Mouse (Mus musculus) subcutaneous adipose tissue, adult 2 months (tissue): ENCODE measurements around the gene Itfg2. TPM values are rescaled to one million over a fixed set of nuclear protein-coding genes. Genes with fewer than 3 reads are reported as not detected.

ENCODE experiments used
- polyA plus RNA-seq: library from polyadenylated mRNA; depleted of rRNA; stranded (reverse); fragments of >200 nt; gene quantifications from 2 replicates; pipeline ENCODE4 v1.2.3, GENCODE M21; 2012; ENCODE audit warnings: low replicate concordance; rRNA removed

The Itfg2 gene
- polyA plus RNA-seq, result 14.2 and 36.2 TPM in 2 replicates

DNA sequence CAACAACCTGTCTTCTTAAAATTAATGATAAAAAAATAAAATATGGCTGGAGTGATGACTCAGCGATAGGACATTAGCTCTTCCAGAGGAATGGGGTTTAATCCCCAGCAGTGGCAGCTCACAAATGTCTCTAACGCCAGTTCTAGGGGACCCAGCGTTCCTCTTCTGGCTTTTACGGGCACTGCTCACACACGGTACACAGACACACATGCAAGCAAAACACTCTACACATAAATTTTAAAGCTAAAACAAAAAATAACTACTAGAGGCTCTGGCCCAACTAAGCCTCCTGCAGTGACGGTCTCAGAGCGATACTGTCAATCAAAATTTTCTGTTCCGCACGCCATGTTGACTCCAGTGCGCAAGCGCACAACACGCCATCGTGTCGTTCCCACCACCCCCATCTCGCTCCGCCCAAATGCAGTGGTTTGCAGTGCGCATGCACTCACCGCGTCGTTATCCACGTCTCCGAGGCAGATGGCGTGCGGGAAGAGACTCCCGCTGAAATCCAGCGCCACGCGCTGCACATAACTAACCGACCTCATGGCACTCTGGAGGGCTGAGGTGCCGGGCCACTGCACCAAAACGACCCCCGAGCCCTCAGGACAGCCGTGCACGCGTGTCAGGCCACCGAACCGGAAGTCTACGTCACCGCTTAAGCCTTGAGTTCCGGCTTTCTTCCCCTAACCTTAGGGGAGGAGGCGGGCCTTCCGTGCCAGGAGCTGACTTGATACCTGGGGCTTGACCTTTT, at the start of gene Itfg2:
Gene Itfg2 (minus strand): TSS at position 663 of the 751 bp plus-strand sequence.

DNA sequence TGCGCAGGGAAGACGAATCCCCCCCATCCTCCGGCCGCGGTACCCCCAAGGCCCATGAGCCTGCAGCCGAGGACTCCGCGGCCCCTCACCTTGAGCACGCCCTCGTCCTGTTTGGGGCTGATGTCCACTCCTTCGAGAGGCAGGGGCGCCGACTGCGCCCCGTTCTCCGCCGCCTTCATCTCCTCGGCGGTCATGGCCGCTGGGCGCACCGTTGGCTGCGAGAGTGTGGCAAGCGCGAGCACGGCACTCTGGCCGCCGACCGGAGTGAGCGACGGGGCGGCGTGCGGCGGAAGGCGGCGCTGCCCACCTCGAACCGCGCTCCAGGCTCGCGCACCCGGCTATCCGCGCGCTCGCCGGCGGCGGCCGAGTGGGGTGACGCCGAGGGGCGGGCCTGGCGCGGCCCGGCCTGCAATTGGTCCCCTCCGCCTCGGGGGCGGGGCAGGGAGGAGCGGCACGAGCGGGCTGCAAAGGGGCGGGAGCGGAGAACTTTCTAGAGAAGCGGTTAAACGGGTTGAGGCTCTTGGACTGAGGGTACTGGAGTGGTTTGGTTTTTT, 13.7 kb upstream of the Itfg2 start, which contains the start of gene Fkbp4:
Gene Fkbp4 (minus strand): TSS at position 361 of the 554 bp plus-strand sequence.

DNA sequence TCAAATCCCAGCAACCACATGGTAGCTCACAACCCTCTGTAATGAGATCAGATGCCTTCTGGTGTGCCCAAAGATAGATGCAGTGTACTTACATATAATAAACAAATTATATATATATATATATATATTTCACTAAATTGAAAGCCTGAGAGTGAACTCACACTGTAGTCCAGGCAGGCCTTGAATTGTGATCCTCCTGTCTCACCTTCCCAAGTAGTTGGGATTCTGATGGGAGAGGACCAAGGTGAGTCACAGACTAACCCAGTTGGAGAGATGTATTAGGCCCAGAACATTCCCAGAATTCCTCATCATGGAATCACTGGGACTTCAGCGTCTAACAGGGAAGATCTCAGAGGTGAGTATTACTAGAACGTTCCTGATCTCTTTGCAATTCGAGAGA, 25.7 kb downstream of the Itfg2 start, which contains the start of gene Nrip2:
Gene Nrip2 (plus strand): TSS at position 301 of the 400 bp plus-strand sequence.

DNA sequence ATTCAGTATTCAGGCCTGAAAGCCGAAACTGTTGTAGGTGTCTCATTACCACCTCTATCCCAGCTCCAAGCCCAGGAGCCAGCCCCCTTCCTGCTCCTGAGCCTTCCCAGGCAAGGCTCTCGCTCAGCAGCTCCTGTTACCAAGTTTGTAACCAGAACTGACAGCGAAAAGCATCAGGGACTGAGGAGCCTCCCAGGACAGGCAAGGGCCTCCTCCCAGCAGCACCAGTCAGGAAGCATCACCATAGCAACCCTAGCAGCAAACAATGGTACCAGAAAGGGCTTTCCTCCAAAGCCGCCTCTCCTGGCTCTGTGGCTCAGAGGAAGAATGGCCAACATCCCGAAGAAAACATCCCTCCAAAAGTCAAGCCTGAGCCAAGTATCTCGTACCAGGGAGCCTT, 49.5 kb downstream of the Itfg2 start, which contains the start of the genes Tex52 and Gm44596:
Gene Tex52 (plus strand): TSS at position 265 of the 400 bp plus-strand sequence.
Gene Gm44596 (plus strand): TSS at position 312 of the 400 bp plus-strand sequence.

DNA sequence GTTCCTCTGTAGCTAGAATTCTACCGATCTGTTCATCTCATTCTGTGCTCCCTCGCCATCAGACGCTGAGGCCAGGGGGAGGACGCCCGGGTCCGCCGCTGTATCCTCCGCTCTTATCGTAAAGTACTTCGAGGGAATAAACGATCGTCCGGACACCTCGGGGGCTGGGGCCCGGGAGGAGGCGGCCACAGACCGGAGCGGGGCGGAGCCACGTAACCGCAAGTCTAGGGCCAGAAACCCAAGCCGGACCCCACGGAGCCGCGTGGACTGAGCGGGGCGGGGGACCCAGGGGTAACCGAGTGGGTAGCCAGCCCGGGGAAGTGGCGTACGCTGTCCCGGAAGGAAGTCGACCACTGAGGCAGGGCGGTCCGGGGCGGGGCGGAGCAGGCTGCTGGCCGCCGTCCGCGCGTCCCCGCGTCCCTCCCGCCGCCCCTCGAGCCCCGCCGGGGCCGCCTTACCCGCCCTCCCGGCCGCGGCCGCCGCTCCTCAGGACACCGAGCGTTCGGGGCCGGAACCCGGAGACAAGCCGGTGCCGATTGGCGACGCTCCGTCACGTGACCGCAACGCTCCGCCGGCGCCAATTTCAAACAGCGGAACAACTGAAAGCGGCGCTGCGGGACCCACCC, 62.2 kb downstream of the Itfg2 start, which contains the start of the genes Rhno1 and Foxm1:
Gene Rhno1 (minus strand): TSS at position 531 of the 626 bp plus-strand sequence.
Gene Foxm1 (plus strand): TSS at position 587 of the 626 bp plus-strand sequence.

Other genes starting within 250 kb of the Itfg2 start
- gene Tead4, start 124.1 kb downstream of the Itfg2 start, polyA plus RNA-seq, result 2.0 and 2.2 TPM in 2 replicates
- 25.0 and 33.1 TPM in 2 replicates for gene Tulp3, start 69.1 kb downstream of the Itfg2 start, polyA plus RNA-seq
- 9.2 and 21.4 TPM in 2 replicates for gene Rhno1, start 62.0 kb downstream of the Itfg2 start, polyA plus RNA-seq
- gene Foxm1, start 62.0 kb downstream of the Itfg2 start, polyA plus RNA-seq, result 4.2 and 19.2 TPM in 2 replicates
- 0.10 and 0.14 TPM in 2 replicates for gene Tex52, start 49.5 kb downstream of the Itfg2 start, polyA plus RNA-seq
- gene Gm44596, start 49.4 kb downstream of the Itfg2 start, polyA plus RNA-seq, result not detected in 2 replicates
- gene Nrip2, start 25.6 kb downstream of the Itfg2 start, polyA plus RNA-seq, result 8.2 and 19.7 TPM in 2 replicates
- gene Fkbp4, start 13.7 kb upstream of the Itfg2 start, polyA plus RNA-seq, result 59.3 and 223 TPM in 2 replicates
- gene Pzp, start 101.8 kb upstream of the Itfg2 start, polyA plus RNA-seq, result 0.04 and 0.48 TPM in 2 replicates
- 6.8 TPM in 1 of 2 replicates, not detected in the other for gene A2ml1, start 156.7 kb upstream of the Itfg2 start, polyA plus RNA-seq
- gene Klrb1a, start 198.6 kb upstream of the Itfg2 start, polyA plus RNA-seq, result 0.32 and 1.2 TPM in 2 replicates
- gene Clec2h, start 237.5 kb upstream of the Itfg2 start, polyA plus RNA-seq, result not detected in 2 replicates